Mouse (Mus musculus): ENCODE data around the gene Fuk. TPM values are rescaled to one million over a fixed set of nuclear protein-coding genes. Genes with fewer than 3 reads are reported as not detected.

Gene Fuk
- total RNA-seq, 1 experiment = 17.8 TPM

- in situ Hi-C loops (cut with MboI; ENCODE audit: low sequenced_read_pairs in 2 of 2, unreplicated experiment in 2 of 2) = no loop called here
- H3K36me3 ChIP-seq (ENCODE audit: control insufficient read depth, insufficient read depth, low read length, poor library complexity, severe bottlenecking) = peaks cover 24% of the 10 kb centered on the region
Measured at GRCm38 (mm10) chr8:110851186-110851585, 51.1 kb downstream of the Fuk start.

GRCm38 (mm10) chr8:110847645-110848495 lies 54.4 kb downstream of the Fuk start:
- DNase-seq (ENCODE audit: low read depth, low spot score) = no peak
- Histone ChIP-seq H3K9me3 (ENCODE audit: control insufficient read depth, insufficient read depth, low read depth, low read length) (no peaks in the 10 kb centered on the region), H3K27ac (ENCODE audit: insufficient read depth, low read depth, low read length, poor library complexity, severe bottlenecking) (no peak overlapping the region), H3K9ac (ENCODE audit: insufficient read depth, low read depth, low read length, poor library complexity, severe bottlenecking) (peak overlapping the region; percentile 97), H3K4me3 (ENCODE audit: insufficient read depth in 1 of 2, low read depth in 1 of 2, low read length in 2 of 2, poor library complexity in 1 of 2, severe bottlenecking in 1 of 2) (peak overlapping the region; percentile 93 to 97), H3K36me3 (ENCODE audit: control insufficient read depth, insufficient read depth, low read length, poor library complexity, severe bottlenecking) (peaks cover 30% of the 10 kb centered on the region), H3K4me1 (ENCODE audit: control insufficient read depth in 2 of 2, insufficient read depth in 2 of 2, low read length in 2 of 2, poor library complexity in 1 of 2) (no peaks in the 10 kb centered on the region; a peak in 1 of 4 replicates)
- TF ChIP-seq CHD2 (IDR thresholded peaks at IDR 0.05; ENCODE audit: low read depth, low read length) = no peak
- no peak for TF ChIP-seq ZNF384 (IDR thresholded peaks at IDR 0.05; ENCODE audit: low read depth, low read length)
- in situ Hi-C loops (cut with MboI; ENCODE audit: low sequenced_read_pairs in 2 of 2, unreplicated experiment in 2 of 2) = loop anchor here (10.0 to 25.0 kb wide), 2 partner anchors 197 to 439 kb away; no protein-coding TSS in a partner anchor

More at GRCm38 (mm10) chr8:110851186-110851585, 51.1 kb downstream of the Fuk start:
- Histone ChIP-seq H3K27ac (ENCODE audit: insufficient read depth, low read depth, low read length, poor library complexity, severe bottlenecking) (no peak overlapping the region), H3K9me3 (ENCODE audit: control insufficient read depth, insufficient read depth, low read depth, low read length) (no peaks in the 10 kb centered on the region), H3K4me1 (ENCODE audit: control insufficient read depth in 2 of 2, insufficient read depth in 2 of 2, low read length in 2 of 2, poor library complexity in 1 of 2) (no peaks in the 10 kb centered on the region), H3K4me3 (ENCODE audit: insufficient read depth in 1 of 2, low read depth in 1 of 2, low read length in 2 of 2, poor library complexity in 1 of 2, severe bottlenecking in 1 of 2) (no peak overlapping the region), H3K9ac (ENCODE audit: insufficient read depth, low read depth, low read length, poor library complexity, severe bottlenecking) (no peak overlapping the region)
- TF ChIP-seq MAFK (IDR thresholded peaks at IDR 0.05; ENCODE audit: insufficient read depth, low read depth, low read length) (no peak), ZNF384 (IDR thresholded peaks at IDR 0.05; ENCODE audit: low read depth, low read length) (no peak), CHD2 (IDR thresholded peaks at IDR 0.05; ENCODE audit: low read depth, low read length) (no peak), HCFC1 (IDR thresholded peaks at IDR 0.05; ENCODE audit: borderline replicate concordance, insufficient read depth, low read length) (no peak), ZC3H11A (IDR thresholded peaks at IDR 0.05; ENCODE audit: borderline replicate concordance, low read depth, low read length) (no peak)
- DNase-seq (ENCODE audit: low read depth, low spot score) = no peak

- Histone ChIP-seq H3K9me3 (ENCODE audit: control insufficient read depth, insufficient read depth, low read depth, low read length) (no peaks in the 10 kb centered on the region), H3K4me3 (ENCODE audit: insufficient read depth in 1 of 2, low read depth in 1 of 2, low read length in 2 of 2, poor library complexity in 1 of 2, severe bottlenecking in 1 of 2) (peak overlapping the region; percentile 93 to 97), H3K27ac (ENCODE audit: insufficient read depth, low read depth, low read length, poor library complexity, severe bottlenecking) (peak overlapping the region; percentile 24; the same call in 1 of the 2 replicates), H3K9ac (ENCODE audit: insufficient read depth, low read depth, low read length, poor library complexity, severe bottlenecking) (peak overlapping the region; percentile 97), H3K4me1 (ENCODE audit: control insufficient read depth in 2 of 2, insufficient read depth in 2 of 2, low read length in 2 of 2, poor library complexity in 1 of 2) (no peaks in the 10 kb centered on the region; a peak in 1 of 4 replicates), H3K36me3 (ENCODE audit: control insufficient read depth, insufficient read depth, low read length, poor library complexity, severe bottlenecking) (peaks cover 32% of the 10 kb centered on the region)
- in situ Hi-C loops (cut with MboI; ENCODE audit: low sequenced_read_pairs in 2 of 2, unreplicated experiment in 2 of 2) = loop anchor here (10.0 to 25.0 kb wide), 2 partner anchors 198 to 440 kb away; no protein-coding TSS in a partner anchor
- no peak for DNase-seq (ENCODE audit: low read depth, low spot score)
- TF ChIP-seq MAFK (IDR thresholded peaks at IDR 0.05; ENCODE audit: insufficient read depth, low read depth, low read length) = no peak
- TF ChIP-seq ZNF384 (IDR thresholded peaks at IDR 0.05; ENCODE audit: low read depth, low read length) = no peak
- no peak for TF ChIP-seq CHD2 (IDR thresholded peaks at IDR 0.05; ENCODE audit: low read depth, low read length)
- no peak for TF ChIP-seq ZC3H11A (IDR thresholded peaks at IDR 0.05; ENCODE audit: borderline replicate concordance, low read depth, low read length)
- TF ChIP-seq HCFC1 (IDR thresholded peaks at IDR 0.05; ENCODE audit: borderline replicate concordance, insufficient read depth, low read length) = no peak
Measured at GRCm38 (mm10) chr8:110847171-110847549, 55.1 kb downstream of the Fuk start.

GRCm38 (mm10) chr8:110846405-110847170 lies 55.7 kb downstream of the Fuk start, which contains the start of the genes Cog4 and Sf3b3:
Cog4 (plus strand) TSS chr8:110846600.
Sf3b3 (minus strand) TSS chr8:110846787.
- TF ChIP-seq ZC3H11A (IDR thresholded peaks at IDR 0.05; ENCODE audit: borderline replicate concordance, low read depth, low read length) (no peak), HCFC1 (IDR thresholded peaks at IDR 0.05; ENCODE audit: borderline replicate concordance, insufficient read depth, low read length) (peak; percentile 75; the same call in 1 of the 2 replicates)
- H3K36me3 ChIP-seq (ENCODE audit: control insufficient read depth, insufficient read depth, low read length, poor library complexity, severe bottlenecking) = peaks cover 33% of the 10 kb centered on the region
- peak within 1 kb of the TSS; percentile 100 for H3K9ac ChIP-seq (ENCODE audit: insufficient read depth, low read depth, low read length, poor library complexity, severe bottlenecking)

More at GRCm38 (mm10) chr8:110846405-110847170, 55.7 kb downstream of the Fuk start, which contains the start of the genes Cog4 and Sf3b3:
- Histone ChIP-seq H3K4me3 (ENCODE audit: insufficient read depth in 1 of 2, low read depth in 1 of 2, low read length in 2 of 2, poor library complexity in 1 of 2, severe bottlenecking in 1 of 2) (peak within 1 kb of the TSS; percentile 93 to 97), H3K4me1 (ENCODE audit: control insufficient read depth in 2 of 2, insufficient read depth in 2 of 2, low read length in 2 of 2, poor library complexity in 1 of 2) (no peaks in the 10 kb centered on the region; a peak in 1 of 4 replicates), H3K27ac (ENCODE audit: insufficient read depth, low read depth, low read length, poor library complexity, severe bottlenecking) (peak within 1 kb of the TSS; percentile 93), H3K9me3 (ENCODE audit: control insufficient read depth, insufficient read depth, low read depth, low read length) (no peaks in the 10 kb centered on the region)
- peak; percentile 74 for DNase-seq (ENCODE audit: low read depth, low spot score)
- in situ Hi-C loops (cut with MboI; ENCODE audit: low sequenced_read_pairs in 2 of 2, unreplicated experiment in 2 of 2) = loop anchor here (10.0 to 25.0 kb wide), 2 partner anchors 198 to 441 kb away; no protein-coding TSS in a partner anchor
